Mouse (Mus musculus) kidney, adult 11 months (tissue): Measurements from ENCODE around the gene Tmem37.

Source experiments
- DNase-seq: peaks from one replicate; pipeline ENCODE4 v3.0.0; 2022

Tmem37 gene

GRCm38 (mm10) chr1:120056236-120056635 lies 17.6 kb downstream of the Tmem37 start:
- no peak for DNase-seq

GRCm38 (mm10) chr1:120055475-120055874 lies 18.4 kb downstream of the Tmem37 start:
- no peak for DNase-seq

GRCm38 (mm10) chr1:120054997-120055396 lies 18.9 kb downstream of the Tmem37 start:
- DNase-seq: no peak

DNA sequence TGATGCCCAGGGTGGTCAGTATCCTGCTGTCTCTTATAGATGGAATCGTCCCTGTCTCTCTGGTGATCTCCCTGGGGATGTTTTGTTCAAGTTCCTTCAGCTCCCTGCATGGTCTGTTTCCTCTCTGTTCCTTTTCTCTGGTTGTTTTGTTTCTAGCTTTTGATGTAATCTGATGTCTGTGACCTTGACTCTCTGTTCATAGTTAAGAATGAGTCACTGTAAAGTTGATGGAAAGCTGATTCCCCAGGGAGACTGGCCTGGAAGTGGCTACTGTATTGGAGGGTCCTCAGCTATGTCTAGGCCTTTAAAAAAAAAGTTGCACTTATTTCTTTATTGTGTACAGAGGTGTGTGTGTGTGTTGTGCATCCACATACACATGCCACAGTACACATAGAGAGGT lies 22.8 kb downstream of the Tmem37 start:
- DNase-seq: no peak

- no peak for DNase-seq
These were observed 26.5 kb downstream of the Tmem37 start for GRCm38 (mm10) chr1:120047325-120047724.

DNA sequence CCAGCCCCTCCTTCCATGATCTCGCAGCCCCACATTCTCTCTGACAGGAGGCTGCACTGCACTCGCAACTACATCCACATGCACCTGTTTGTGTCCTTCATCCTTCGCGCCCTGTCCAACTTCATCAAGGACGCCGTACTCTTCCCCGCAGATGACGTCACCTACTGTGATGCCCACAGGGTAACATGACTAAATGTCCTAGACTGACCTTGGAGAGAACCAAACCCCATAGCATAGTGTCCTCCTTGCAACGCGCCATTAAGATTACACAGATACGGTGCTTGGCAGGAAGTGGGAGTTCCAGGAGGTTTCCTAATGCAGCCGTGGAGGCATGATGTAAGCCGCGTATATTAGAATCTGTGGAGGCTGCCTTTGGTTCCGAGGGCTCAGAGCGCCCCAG lies 29.3 kb downstream of the Tmem37 start:
- DNase-seq: no peak

- DNase-seq: no peak
These were observed 31.5 kb downstream of the Tmem37 start for GRCm38 (mm10) chr1:120042421-120042820.

DNA sequence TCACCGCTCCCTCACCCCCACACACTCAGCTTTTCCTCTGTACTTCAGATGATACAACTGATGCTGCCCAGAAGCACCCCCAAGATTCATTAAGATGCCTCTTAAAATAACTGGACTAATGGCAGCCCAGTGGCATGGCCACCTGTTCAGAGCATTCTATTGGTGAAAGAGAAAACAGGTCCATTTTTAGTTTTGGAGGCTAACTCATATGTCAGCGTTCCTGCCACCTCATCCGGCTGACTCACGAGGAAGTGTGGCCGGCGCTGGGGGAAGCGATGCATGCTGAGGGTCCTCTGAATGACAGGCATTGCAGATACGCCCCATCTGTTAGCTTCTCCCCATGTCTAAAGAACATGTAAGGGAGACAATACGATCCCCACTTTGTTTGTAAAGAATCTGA lies 35.3 kb downstream of the Tmem37 start:
- no peak for DNase-seq

DNA sequence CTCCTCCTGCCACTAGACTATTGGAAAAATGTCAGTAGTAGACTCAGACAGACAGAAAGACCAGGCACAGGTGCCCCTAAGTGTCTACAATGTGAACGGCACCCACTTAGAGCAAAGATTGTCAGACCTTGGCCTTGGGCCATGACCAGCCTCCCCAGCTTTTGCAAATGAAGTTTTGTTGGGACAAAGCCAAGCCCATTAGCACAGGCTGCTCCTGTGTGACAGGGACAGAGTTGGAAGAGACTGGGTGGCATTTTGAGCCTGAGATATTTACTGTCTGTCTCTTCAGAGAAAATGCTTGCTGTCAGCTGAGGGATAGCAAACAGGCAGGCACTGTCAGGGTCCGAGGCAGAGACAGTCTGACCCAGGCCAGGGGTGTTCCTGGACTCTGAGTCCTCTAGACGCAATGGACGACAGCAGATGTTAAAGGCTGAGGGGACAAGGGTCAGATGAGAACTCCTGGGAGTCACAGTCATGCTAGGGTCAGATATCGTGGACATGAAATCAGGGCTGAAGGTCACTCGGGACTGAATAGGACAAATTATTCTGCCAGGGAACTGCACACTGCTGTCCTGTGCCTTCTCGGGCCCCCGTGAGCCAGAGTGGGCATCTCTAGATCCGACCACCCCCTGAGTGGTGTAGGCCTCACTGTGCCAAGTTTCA lies 36.7 kb downstream of the Tmem37 start:
- DNase-seq: peak; percentile 69

DNA sequence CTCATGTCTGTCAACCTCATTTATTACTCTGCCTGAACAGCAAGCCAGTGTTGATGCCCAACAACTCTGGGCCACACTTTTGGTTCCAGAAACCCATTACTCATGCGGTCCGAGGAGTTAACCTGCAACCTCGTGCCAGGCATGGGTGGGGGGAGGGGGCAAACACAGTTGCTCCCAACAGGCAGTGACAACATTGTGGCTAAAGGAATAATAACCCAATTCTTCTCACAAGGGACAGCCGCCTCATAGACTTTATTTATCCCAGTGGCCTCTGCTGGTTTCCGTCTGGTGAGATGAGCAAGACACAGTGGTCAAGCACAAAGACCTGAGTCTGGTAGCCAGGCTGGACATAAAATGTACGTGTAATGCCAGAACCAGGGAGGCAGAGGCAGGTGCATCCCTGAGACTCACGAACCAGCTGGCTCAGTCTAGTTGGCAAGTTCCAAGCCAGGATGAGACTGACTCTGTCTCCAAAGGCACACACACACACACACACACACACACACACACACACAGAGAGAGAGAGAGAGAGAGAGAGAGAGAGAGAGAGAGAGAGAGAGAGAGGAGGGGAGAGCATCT lies 38.3 kb downstream of the Tmem37 start:
- no peak for DNase-seq

- DNase-seq: no peak
These were observed 39.1 kb downstream of the Tmem37 start for GRCm38 (mm10) chr1:120034793-120035192.

- DNase-seq: no peak
These were observed 40.4 kb downstream of the Tmem37 start for GRCm38 (mm10) chr1:120033469-120033854.

GRCm38 (mm10) chr1:120032804-120033468 lies 40.9 kb downstream of the Tmem37 start:
- peak; percentile 92 for DNase-seq

DNA sequence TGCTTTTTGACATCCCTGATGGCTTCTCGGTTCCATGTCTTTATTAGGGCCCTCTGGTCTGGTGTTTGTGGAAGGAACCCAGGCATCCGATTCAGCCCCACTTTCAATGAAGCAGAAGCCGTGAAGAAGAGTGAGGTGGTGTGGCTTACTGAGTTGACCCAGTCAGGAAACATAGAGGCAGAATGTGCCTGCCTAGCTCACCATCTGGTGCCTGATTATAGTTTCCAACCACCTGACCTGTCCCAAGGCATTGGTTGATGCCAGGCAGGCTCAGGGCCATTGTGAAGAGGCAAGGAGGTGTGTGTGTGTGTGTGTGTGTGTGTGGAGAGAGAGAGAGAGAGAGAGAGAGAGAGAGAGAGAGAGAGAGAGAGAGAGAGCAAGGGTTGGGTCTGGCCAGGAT lies 43.4 kb downstream of the Tmem37 start:
- DNase-seq: no peak

- DNase-seq: peak; percentile 75
These were observed 46.2 kb downstream of the Tmem37 start for GRCm38 (mm10) chr1:120027693-120028092.

DNA sequence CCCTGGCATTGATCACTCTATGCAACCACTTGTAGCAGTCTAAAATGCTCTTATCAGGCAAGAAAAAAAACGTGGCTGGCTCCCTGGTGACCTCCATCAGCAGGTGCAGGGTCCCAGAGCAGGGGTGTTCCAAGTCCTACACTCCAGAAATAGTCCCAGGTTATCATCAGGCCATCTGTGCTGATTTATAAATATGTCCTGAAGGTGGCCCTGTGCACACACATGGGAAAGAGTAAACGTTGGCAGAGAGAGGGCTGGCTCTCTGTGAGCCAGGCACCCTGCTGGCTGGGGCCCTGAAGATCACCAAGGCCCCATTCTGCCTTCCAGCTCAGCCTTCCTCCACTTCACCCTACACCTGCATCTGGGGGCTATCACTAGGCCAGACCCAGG lies 48.8 kb downstream of the Tmem37 start:
- DNase-seq: no peak

DNA sequence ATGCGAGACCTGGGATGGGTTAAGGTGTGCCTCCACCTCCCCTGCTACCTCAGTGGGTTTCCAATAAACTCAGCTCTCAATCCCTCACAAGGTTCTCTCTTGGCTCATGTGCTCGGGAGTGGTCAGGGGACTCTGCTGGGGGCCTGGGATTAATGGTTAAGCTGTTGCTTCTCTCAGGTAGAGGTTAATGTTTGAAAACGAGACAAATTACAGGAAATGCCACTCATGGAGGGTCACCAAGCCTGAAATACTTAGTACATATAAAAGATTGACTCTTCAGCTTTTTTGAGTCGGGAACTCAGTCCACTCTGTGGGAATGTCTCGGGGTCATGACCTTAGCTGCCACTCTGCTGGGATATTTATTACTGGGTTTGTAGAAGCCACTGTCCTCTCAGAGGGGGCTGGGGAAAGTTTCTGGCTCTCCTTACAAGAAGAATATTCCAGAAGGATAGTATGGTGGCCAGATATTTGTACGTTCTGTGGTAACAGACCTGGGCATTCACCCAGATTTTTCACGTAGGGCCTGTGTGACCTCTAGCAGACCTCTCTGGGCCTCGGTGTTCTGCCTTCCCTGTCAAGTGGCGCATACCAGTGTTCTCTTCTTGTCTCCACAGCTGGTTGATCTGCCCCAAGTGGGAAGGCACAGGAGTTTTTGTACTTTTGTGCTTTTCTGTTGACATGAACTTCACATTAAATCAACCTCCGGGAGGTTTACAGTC lies 49.4 kb downstream of the Tmem37 start:
- DNase-seq: peak; percentile 81

DNA sequence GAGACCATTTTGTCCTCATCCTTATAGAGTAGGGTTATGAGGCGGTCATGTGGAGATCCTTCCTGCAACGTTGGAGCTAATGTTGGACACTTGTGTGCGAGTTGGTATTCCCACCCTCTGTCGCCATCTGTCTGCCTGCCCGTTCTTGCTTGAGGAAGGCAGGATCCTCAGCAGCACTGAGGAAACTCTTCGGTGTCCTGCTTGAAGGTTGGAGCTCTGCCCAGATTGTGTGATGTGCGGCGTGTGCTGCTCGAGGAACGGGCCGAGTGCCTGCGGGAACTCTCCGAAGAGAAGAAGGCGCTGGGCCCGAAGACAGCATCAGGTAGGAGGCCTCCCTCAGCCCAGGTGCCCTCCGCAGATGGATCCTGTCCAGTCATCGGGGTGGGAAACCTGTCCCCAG lies 51.9 kb downstream of the Tmem37 start:
- no peak for DNase-seq

- DNase-seq: no peak
These were observed 53.5 kb downstream of the Tmem37 start for GRCm38 (mm10) chr1:120020322-120020897.

GRCm38 (mm10) chr1:120019428-120019827 lies 54.4 kb downstream of the Tmem37 start:
- no peak for DNase-seq

- DNase-seq: no peak
These were observed 55.0 kb downstream of the Tmem37 start for GRCm38 (mm10) chr1:120018900-120019299.
